Mouse (Mus musculus) midbrain, embryonic 13.5 days (tissue): ENCODE data around the gene Mad1l1. TPM values are rescaled to one million over a fixed set of nuclear protein-coding genes. Genes with fewer than 3 reads are reported as not detected.

Source experiments
- ATAC-seq: fragments of 200-750 bp; cut with Nextera tagmentation; 2 replicates; pipeline ENCODE4 v1.8.0; 2017; ENCODE audit warnings: mild to moderate bottlenecking, moderate TSS enrichment, moderate library complexity
- H3K27ac ChIP-seq: fragments of 300-500 bp; sonication (generic); 2 replicates; pipeline ENCODE4 v1.5.1; 2015; ENCODE audit warnings: inconsistent platforms, mild to moderate bottlenecking, moderate library complexity
- H3K27me3 ChIP-seq: fragments of 300-500 bp; sonication (generic); 2 replicates; pipeline ENCODE4 v1.6.1; 2015; ENCODE audit warnings: mild to moderate bottlenecking, inconsistent platforms
- H3K36me3 ChIP-seq: fragments of 300-500 bp; sonication (generic); 2 replicates; pipeline ENCODE4 v1.6.1; 2015; ENCODE audit warnings: mild to moderate bottlenecking, inconsistent platforms
- H3K4me1 ChIP-seq: fragments of 300-500 bp; sonication (generic); replicated peaks from 2 replicates; pipeline ENCODE4 v1.6.1; 2015; ENCODE audit warnings: inconsistent platforms
- H3K4me2 ChIP-seq: fragments of 300-500 bp; sonication (generic); replicated peaks from 2 replicates; pipeline ENCODE4 v1.6.1; 2015; ENCODE audit warnings: moderate library complexity, mild to moderate bottlenecking, inconsistent platforms
- H3K4me3 ChIP-seq: fragments of 300-500 bp; sonication (generic); replicated peaks from 2 replicates; pipeline ENCODE4 v1.5.1; 2015; ENCODE audit warnings: mild to moderate bottlenecking, inconsistent platforms
- H3K9ac ChIP-seq: fragments of 300-500 bp; sonication (generic); replicated peaks from 2 replicates; pipeline ENCODE4 v1.6.1; 2015; ENCODE audit warnings: mild to moderate bottlenecking, inconsistent platforms
- H3K9me3 ChIP-seq: fragments of 300-500 bp; sonication (generic); 2 replicates; pipeline ENCODE4 v1.6.1; 2016; ENCODE audit warnings: mild to moderate bottlenecking, inconsistent platforms
- WGBS: fragments of 180-500 bp; shearing (Covaris S2); methylation state at CpG from one replicate; pipeline ENCODE4 v1.1.7; 2015; 5-methylcytosine and 5-hydroxymethylcytosine counted together
- polyA plus RNA-seq: library from polyadenylated mRNA; unstranded; fragments of >200 nt; fragmentation: Nextera tagmentation; extraction: Ambion mirVana; gene quantifications from 2 replicates; pipeline ENCODE4 v1.2.1, GENCODE M21; 2015

Gene Mad1l1
- polyA plus RNA-seq, 1 experiment from 2014 or later: 39.7 TPM

- WGBS: 52% methylated on average over 8 of the region's 8 CpGs
Measured at GRCm38 (mm10) chr5:140115434-140116271, 205.7 kb downstream of the Mad1l1 start.

GRCm38 (mm10) chr5:140114512-140115060 is 206.8 kb downstream of the Mad1l1 start:
- peaks cover 34% of the 10 kb centered on the region for H3K4me1 ChIP-seq
- no peak overlapping the region for H3K4me3 ChIP-seq
- no peak overlapping the region for H3K9ac ChIP-seq
- no peaks in the 10 kb centered on the region for H3K9me3 ChIP-seq
- H3K27me3 ChIP-seq: no peaks in the 10 kb centered on the region
- 0 out of 2 replicates have a peak, but pooled peaks cover 4% of the 10 kb centered on the region for H3K36me3 ChIP-seq
- no peak for ATAC-seq
- H3K4me2 ChIP-seq: no peak overlapping the region
- no peak overlapping the region for H3K27ac ChIP-seq
- WGBS: 83% methylated on average over 3 of the region's 3 CpGs

More at GRCm38 (mm10) chr5:140115434-140116271, 205.7 kb downstream of the Mad1l1 start:
- H3K4me1 ChIP-seq: peaks cover 34% of the 10 kb centered on the region
- H3K9ac ChIP-seq: no peak overlapping the region; the same call in 1 of the 2 replicates
- peak; percentile 80 for ATAC-seq
- H3K27me3 ChIP-seq: no peaks in the 10 kb centered on the region
- peak overlapping the region; percentile 44 for H3K27ac ChIP-seq
- H3K36me3 ChIP-seq: 0 out of 2 replicates have a peak, but pooled peaks cover 4% of the 10 kb centered on the region
- H3K4me2 ChIP-seq: no peak overlapping the region
- H3K4me3 ChIP-seq: no peak overlapping the region
- H3K9me3 ChIP-seq: no peaks in the 10 kb centered on the region

DNA sequence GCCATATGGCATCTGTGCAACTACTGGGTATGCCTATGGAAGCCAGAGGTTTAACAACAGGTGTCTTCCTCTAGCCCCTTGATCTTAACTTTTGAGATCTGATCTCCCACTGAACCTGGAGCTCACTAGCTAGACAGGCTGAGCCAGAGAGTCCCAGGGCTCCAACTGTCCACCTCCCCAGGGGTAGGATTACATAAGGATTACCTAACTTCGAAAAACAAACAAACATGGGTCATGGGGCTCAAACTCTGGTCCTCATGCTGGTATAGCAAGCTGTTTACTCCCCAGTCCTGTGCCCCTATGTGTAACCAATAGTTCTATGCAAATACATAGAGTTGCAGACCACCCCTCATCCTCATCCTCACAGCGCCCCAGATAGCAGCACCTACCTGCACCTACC is 208.1 kb downstream of the Mad1l1 start:
- Histone ChIP-seq H3K4me3 (no peak overlapping the region), H3K9me3 (no peaks in the 10 kb centered on the region), H3K27me3 (no peaks in the 10 kb centered on the region), H3K36me3 (0 out of 2 replicates have a peak, but pooled peaks cover 4% of the 10 kb centered on the region), H3K4me1 (peaks cover 25% of the 10 kb centered on the region), H3K4me2 (no peak overlapping the region), H3K27ac (no peak overlapping the region), H3K9ac (no peak overlapping the region)
- ATAC-seq: no peak
- 95% methylated on average over 2 of the region's 2 CpGs for WGBS

DNA sequence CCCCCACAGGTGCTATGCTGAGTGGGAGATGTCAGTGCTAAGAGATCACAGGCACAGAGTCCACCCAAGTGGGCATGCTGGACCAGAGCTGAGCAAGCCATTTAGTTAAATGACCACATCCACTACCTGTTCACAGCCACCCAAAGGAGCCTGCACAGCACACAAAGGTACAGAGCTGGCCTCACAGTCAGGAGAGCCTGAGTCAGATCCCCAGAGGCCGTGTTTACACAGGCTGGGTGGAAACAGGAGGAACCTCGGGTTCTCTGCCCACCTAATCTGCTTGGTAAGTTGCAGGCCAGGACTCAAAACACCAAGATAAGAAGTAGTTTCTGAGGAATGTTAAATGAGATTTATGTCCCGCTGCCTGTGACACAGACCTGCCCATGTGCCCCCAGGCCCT is 211.3 kb downstream of the Mad1l1 start:
- Histone ChIP-seq H3K4me3 (no peak overlapping the region), H3K36me3 (0 out of 2 replicates have a peak, but pooled peaks cover 4% of the 10 kb centered on the region), H3K9me3 (no peaks in the 10 kb centered on the region), H3K4me2 (no peak overlapping the region), H3K9ac (no peak overlapping the region), H3K27ac (no peak overlapping the region), H3K27me3 (no peaks in the 10 kb centered on the region), H3K4me1 (peaks cover 9% of the 10 kb centered on the region)
- WGBS: 85% methylated on average over 3 of the region's 3 CpGs
- ATAC-seq: no peak

- ATAC-seq: no peak
- no peak overlapping the region for H3K27ac ChIP-seq
- H3K27me3 ChIP-seq: no peaks in the 10 kb centered on the region
- WGBS: 89% methylated on average over 2 of the region's 2 CpGs
- H3K36me3 ChIP-seq: 0 out of 2 replicates have a peak, but pooled peaks cover 4% of the 10 kb centered on the region
- H3K9ac ChIP-seq: no peak overlapping the region
- H3K9me3 ChIP-seq: no peaks in the 10 kb centered on the region
- no peak overlapping the region for H3K4me2 ChIP-seq
- no peak overlapping the region for H3K4me3 ChIP-seq
- 0 out of 2 replicates have a peak, but pooled peaks cover 2% of the 10 kb centered on the region for H3K4me1 ChIP-seq
Measured at GRCm38 (mm10) chr5:140107907-140108306, 213.4 kb downstream of the Mad1l1 start.

DNA sequence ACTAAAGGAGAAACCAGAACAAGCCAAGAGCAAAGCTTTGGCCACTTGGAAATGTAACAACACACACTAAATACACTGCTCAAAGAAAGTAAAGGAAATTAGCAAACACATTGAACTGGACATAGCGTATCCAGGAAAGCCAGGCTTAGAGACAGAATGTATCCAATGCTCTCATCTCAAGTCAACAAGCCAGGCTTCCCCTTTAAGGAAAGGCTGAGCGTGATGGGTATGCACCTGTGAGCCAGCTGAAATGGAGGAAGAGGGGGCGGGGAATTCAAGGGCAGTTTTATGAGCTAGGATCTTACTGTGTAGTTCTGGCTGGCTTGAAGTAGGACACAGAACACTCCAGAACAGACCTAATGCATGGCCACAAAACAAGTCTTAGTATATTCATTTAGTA is 215.3 kb downstream of the Mad1l1 start:
- H3K9ac ChIP-seq: no peak overlapping the region
- H3K27me3 ChIP-seq: no peaks in the 10 kb centered on the region
- no peak overlapping the region for H3K27ac ChIP-seq
- H3K9me3 ChIP-seq: no peaks in the 10 kb centered on the region
- WGBS: 94% methylated on average over 3 of the region's 3 CpGs
- H3K4me1 ChIP-seq: 0 out of 2 replicates have a peak, but pooled peaks cover 2% of the 10 kb centered on the region
- 0 out of 2 replicates have a peak, but pooled peaks cover 2% of the 10 kb centered on the region for H3K36me3 ChIP-seq
- no peak overlapping the region for H3K4me3 ChIP-seq
- no peak for ATAC-seq
- no peak overlapping the region for H3K4me2 ChIP-seq

- Histone ChIP-seq H3K27ac (no peak overlapping the region), H3K4me1 (peaks cover 7% of the 10 kb centered on the region), H3K9ac (no peak overlapping the region), H3K27me3 (no peaks in the 10 kb centered on the region), H3K4me2 (no peak overlapping the region), H3K9me3 (no peaks in the 10 kb centered on the region), H3K36me3 (no peaks in the 10 kb centered on the region), H3K4me3 (no peak overlapping the region)
- WGBS: 92% methylated on average over 1 of the region's 1 CpGs
- ATAC-seq: no peak
Measured at GRCm38 (mm10) chr5:140104891-140105290, 216.5 kb downstream of the Mad1l1 start.

DNA sequence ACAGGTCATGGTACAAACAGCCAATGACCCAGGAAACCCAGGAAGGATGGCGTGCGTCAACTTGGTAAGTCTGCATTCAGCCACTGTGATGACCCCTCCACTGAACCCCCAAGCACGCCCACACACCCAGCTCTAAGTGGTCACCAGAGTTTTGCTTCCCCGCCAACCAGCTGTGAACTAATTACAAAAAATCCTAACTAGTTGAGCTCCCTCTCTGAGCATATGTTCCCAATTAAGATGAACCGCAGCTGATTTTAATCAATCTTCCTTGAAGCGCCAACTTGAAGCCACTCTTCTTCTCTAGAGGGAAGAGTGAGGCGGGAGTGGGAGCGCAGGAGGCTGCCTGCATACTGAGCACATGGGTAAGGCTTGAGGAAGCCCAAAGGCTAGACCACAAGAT is 218.6 kb downstream of the Mad1l1 start:
- H3K9ac ChIP-seq: no peak overlapping the region
- no peaks in the 10 kb centered on the region for H3K9me3 ChIP-seq
- no peaks in the 10 kb centered on the region for H3K36me3 ChIP-seq
- peaks cover 10% of the 10 kb centered on the region for H3K4me1 ChIP-seq
- H3K4me3 ChIP-seq: no peak overlapping the region
- no peak for ATAC-seq
- H3K27me3 ChIP-seq: no peaks in the 10 kb centered on the region
- WGBS: 83% methylated on average over 8 of the region's 8 CpGs
- no peak overlapping the region for H3K27ac ChIP-seq
- H3K4me2 ChIP-seq: no peak overlapping the region

- ATAC-seq: no peak
- H3K9me3 ChIP-seq: no peaks in the 10 kb centered on the region
- peaks cover 10% of the 10 kb centered on the region for H3K4me1 ChIP-seq
- no peak overlapping the region for H3K9ac ChIP-seq
- no peak overlapping the region for H3K27ac ChIP-seq
- H3K4me2 ChIP-seq: no peak overlapping the region
- no peaks in the 10 kb centered on the region for H3K36me3 ChIP-seq
- H3K4me3 ChIP-seq: no peak overlapping the region
- H3K27me3 ChIP-seq: no peaks in the 10 kb centered on the region
- WGBS: 89% methylated on average over 14 of the region's 14 CpGs
Measured at GRCm38 (mm10) chr5:140101409-140102009, 219.8 kb downstream of the Mad1l1 start.

GRCm38 (mm10) chr5:140098711-140099110 is 222.6 kb downstream of the Mad1l1 start:
- Histone ChIP-seq H3K27ac (no peak overlapping the region), H3K4me2 (no peak overlapping the region), H3K9me3 (no peaks in the 10 kb centered on the region), H3K4me1 (peaks cover 30% of the 10 kb centered on the region), H3K9ac (no peak overlapping the region), H3K4me3 (no peak overlapping the region), H3K36me3 (no peaks in the 10 kb centered on the region), H3K27me3 (no peaks in the 10 kb centered on the region)
- no peak for ATAC-seq
- 92% methylated on average over 5 of the region's 5 CpGs for WGBS

DNA sequence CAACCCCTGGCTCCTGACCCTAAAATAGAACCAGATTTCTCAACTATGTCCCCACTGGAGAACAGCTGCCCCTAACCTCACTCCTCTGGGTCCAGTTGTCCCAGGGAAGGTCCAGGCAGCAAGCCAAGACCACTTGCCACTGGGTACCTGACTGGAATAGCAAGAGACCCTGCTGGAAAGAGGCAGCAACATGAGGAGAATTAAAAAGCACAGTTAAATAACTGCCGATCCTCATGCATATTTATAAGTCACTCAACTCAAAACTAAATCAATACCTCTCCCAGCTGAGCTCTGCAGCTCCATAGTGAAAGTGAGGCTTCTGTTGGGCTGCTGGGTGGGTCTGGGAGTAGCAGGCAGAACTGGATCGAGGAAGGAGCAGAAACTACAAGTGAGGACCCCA is 226.1 kb downstream of the Mad1l1 start:
- Histone ChIP-seq H3K4me1 (peaks cover 34% of the 10 kb centered on the region), H3K4me2 (no peak overlapping the region), H3K27ac (peak overlapping the region; percentile 76), H3K9me3 (no peaks in the 10 kb centered on the region), H3K9ac (no peak overlapping the region), H3K4me3 (no peak overlapping the region), H3K36me3 (no peaks in the 10 kb centered on the region), H3K27me3 (no peaks in the 10 kb centered on the region)
- peak; percentile 83 for ATAC-seq
- WGBS: 15% methylated on average over 2 of the region's 2 CpGs

- no peak for ATAC-seq
- WGBS: 84% methylated on average over 8 of the region's 8 CpGs
- Histone ChIP-seq H3K4me1 (peaks cover 28% of the 10 kb centered on the region), H3K36me3 (0 out of 2 replicates have a peak, but pooled peaks cover 2% of the 10 kb centered on the region), H3K4me2 (no peak overlapping the region), H3K9me3 (no peaks in the 10 kb centered on the region), H3K9ac (no peak overlapping the region), H3K4me3 (no peak overlapping the region), H3K27me3 (no peaks in the 10 kb centered on the region), H3K27ac (no peak overlapping the region)
Measured at GRCm38 (mm10) chr5:140093489-140093888, 227.9 kb downstream of the Mad1l1 start.
